In genomic region chr7:73541412-73542130, GRCm38 (mm10) we compare ENCODE assay signal across 8 mouse cellular contexts. TPM values are rescaled to one million over a fixed set of nuclear protein-coding genes. Genes with fewer than 3 reads are reported as not detected.
DNase-seq lines count a peak whose midpoint lies in the region; ATAC-seq and TF ChIP-seq lines count a peak whose summit lies in the region.

Gene Chd2, minus strand, starts transcription at chr7:73541830.

- peak within 1 kb of the TSS; percentile 66 for H3K4me2 ChIP-seq in heart, embryonic 13.5 days
- peak within 1 kb of the TSS; percentile 50 for H3K4me2 ChIP-seq in kidney, postnatal 0 days (ENCODE audit: low read length)
- peak within 1 kb of the TSS; percentile 63 for H3K4me2 ChIP-seq in liver, embryonic 16.5 days (ENCODE audit: low read depth, low read length)
- peak within 1 kb of the TSS; percentile 60 for H3K4me2 ChIP-seq in neural tube, embryonic 12.5 days (replicated peaks)

- peak within 1 kb of the TSS; percentile 97 for H3K9ac ChIP-seq in heart, embryonic 13.5 days
- peak within 1 kb of the TSS; percentile 89 for H3K9ac ChIP-seq in kidney, postnatal 0 days (ENCODE audit: low read depth, low read length)
- peak within 1 kb of the TSS; percentile 96 for H3K9ac ChIP-seq in liver, embryonic 16.5 days (ENCODE audit: low read depth, low read length)
- H3K9ac ChIP-seq in neural tube, embryonic 12.5 days, result peak within 1 kb of the TSS; percentile 89

- 0% methylated on average over 15 of the region's 15 CpGs for WGBS in heart, embryonic 13.5 days
- under 1% methylated on average over 15 of the region's 15 CpGs for WGBS in kidney, postnatal 0 days
- WGBS in liver, embryonic 16.5 days (ENCODE audit: insufficient replicate concordance), result under 1% methylated on average over 15 of the region's 15 CpGs
- WGBS in neural tube, embryonic 12.5 days, result under 1% methylated on average over 15 of the region's 15 CpGs
- WGBS in thymus, adult 2 months, result 0% methylated on average over 15 of the region's 15 CpGs

- H3K4me1 ChIP-seq in heart, embryonic 13.5 days, result peaks cover 24% of the 10 kb centered on the region
- H3K4me1 ChIP-seq in kidney, postnatal 0 days (replicated peaks; ENCODE audit: insufficient read depth, low read length), result peaks cover 8% of the 10 kb centered on the region; the same call in 1 of the 2 replicates
- H3K4me1 ChIP-seq in liver, embryonic 16.5 days (ENCODE audit: control insufficient read depth, low read depth, low read length), result peaks cover 13% of the 10 kb centered on the region
- peaks cover 6% of the 10 kb centered on the region for H3K4me1 ChIP-seq in neural tube, embryonic 12.5 days
- H3K4me1 ChIP-seq in thymus, adult 2 months (replicated peaks; ENCODE audit: control insufficient read depth, insufficient read depth, low read length), result peaks cover 3% of the 10 kb centered on the region

- H3K27me3 ChIP-seq in heart, embryonic 13.5 days (replicated peaks), result no peaks in the 10 kb centered on the region
- no peaks in the 10 kb centered on the region for H3K27me3 ChIP-seq in kidney, postnatal 0 days (ENCODE audit: insufficient read depth, low read length)
- H3K27me3 ChIP-seq in liver, embryonic 16.5 days (ENCODE audit: control insufficient read depth, insufficient read depth, low read depth, low read length), result no peaks in the 10 kb centered on the region
- no peaks in the 10 kb centered on the region for H3K27me3 ChIP-seq in neural tube, embryonic 12.5 days (replicated peaks)
- no peaks in the 10 kb centered on the region for H3K27me3 ChIP-seq in thymus, adult 2 months (ENCODE audit: control insufficient read depth, insufficient read depth, low read length)

- peak within 1 kb of the TSS; percentile 76 for H3K4me3 ChIP-seq in heart, embryonic 13.5 days
- peak within 1 kb of the TSS; percentile 61 for H3K4me3 ChIP-seq in kidney, postnatal 0 days (replicated peaks; ENCODE audit: low read depth, low read length)
- H3K4me3 ChIP-seq in liver, embryonic 16.5 days (ENCODE audit: low read depth, low read length), result peak within 1 kb of the TSS; percentile 81
- peak within 1 kb of the TSS; percentile 72 for H3K4me3 ChIP-seq in neural tube, embryonic 12.5 days
- peak within 1 kb of the TSS; percentile 92 for H3K4me3 ChIP-seq in thymus, adult 2 months (ENCODE audit: control insufficient read depth, insufficient read depth, low read length)

- ATAC-seq in erythroid progenitor cell, adult 5-6 weeks (replicated peaks; ENCODE audit: low FRiP score, poor library complexity, severe bottlenecking), result peak; percentile 53
- ATAC-seq in heart, embryonic 13.5 days (ENCODE audit: extremely low read depth, insufficient number of reproducible peaks, low FRiP score, low TSS enrichment), result no peak
- ATAC-seq in kidney, postnatal 0 days (replicated peaks; ENCODE audit: low FRiP score, low read depth), result peak; percentile 60
- peak; percentile 46 for ATAC-seq in liver, embryonic 16.5 days (ENCODE audit: low read depth)
- ATAC-seq in neural tube, embryonic 12.5 days (ENCODE audit: low FRiP score, low read depth), result peak; percentile 38; the same call in 1 of the 2 replicates

- H3K36me3 ChIP-seq in heart, embryonic 13.5 days, result peaks cover 19% of the 10 kb centered on the region
- H3K36me3 ChIP-seq in kidney, postnatal 0 days (ENCODE audit: insufficient read depth, low read length), result 0 out of 2 replicates have a peak, but pooled peaks cover 3% of the 10 kb centered on the region
- peaks cover 20% of the 10 kb centered on the region for H3K36me3 ChIP-seq in liver, embryonic 16.5 days (ENCODE audit: control insufficient read depth, insufficient read depth)
- H3K36me3 ChIP-seq in neural tube, embryonic 12.5 days, result peaks cover 8% of the 10 kb centered on the region
- H3K36me3 ChIP-seq in thymus, adult 2 months (ENCODE audit: control insufficient read depth, insufficient read depth, low read length), result peaks cover 35% of the 10 kb centered on the region

- H3K27ac ChIP-seq in heart, embryonic 13.5 days (replicated peaks), result peak within 1 kb of the TSS; percentile 100
- peak within 1 kb of the TSS; percentile 99 for H3K27ac ChIP-seq in kidney, postnatal 0 days
- H3K27ac ChIP-seq in liver, embryonic 16.5 days (ENCODE audit: low read length), result peak within 1 kb of the TSS; percentile 99
- peak within 1 kb of the TSS; percentile 98 for H3K27ac ChIP-seq in neural tube, embryonic 12.5 days
- peak within 1 kb of the TSS; percentile 98 for H3K27ac ChIP-seq in thymus, adult 2 months (ENCODE audit: control insufficient read depth, insufficient read depth, low read length)

- DNase-seq in ES-CJ7 (ENCODE audit: low read depth, low spot score), result peak; percentile 89
- DNase-seq in brain, adult 2 months (ENCODE audit: low read depth, low spot score), result peak; percentile 83
- DNase-seq in kidney, postnatal 0 days (ENCODE audit: low spot score), result peak; percentile 95
- peak; percentile 76 for DNase-seq in thymus, adult 2 months

- no peaks in the 10 kb centered on the region for H3K9me3 ChIP-seq in heart, embryonic 13.5 days
- H3K9me3 ChIP-seq in kidney, postnatal 0 days (replicated peaks; ENCODE audit: low read length), result no peaks in the 10 kb centered on the region
- no peaks in the 10 kb centered on the region for H3K9me3 ChIP-seq in liver, embryonic 16.5 days (replicated peaks; ENCODE audit: control insufficient read depth, low read length)
- H3K9me3 ChIP-seq in neural tube, embryonic 12.5 days, result no peaks in the 10 kb centered on the region

- TF ChIP-seq POLR2A in thymus, adult 2 months (IDR thresholded peaks at IDR 0.05; ENCODE audit: control insufficient read depth, extremely low read depth, insufficient read depth, low read length, poor library complexity), result peak; percentile 97

- no peak for TF ChIP-seq CTCF in kidney, postnatal 0 days (IDR thresholded peaks at IDR 0.05; ENCODE audit: low read depth)
- TF ChIP-seq CTCF in thymus, adult 2 months (IDR thresholded peaks at IDR 0.05; ENCODE audit: borderline replicate concordance, control insufficient read depth, extremely low read depth, insufficient read depth, low read length, poor library complexity), result no peak

RNA-seq across cellular contexts. Expression of gene Chd2, which starts in this region (rescaled TPM):
- 63.1 and 106 TPM in 2 replicates for total RNA-seq in erythroid progenitor cell, adult 5-6 weeks (2015; ENCODE audit: low replicate concordance)
- total RNA-seq in erythroid progenitor cell, adult 5-6 weeks (2017; ENCODE audit: low replicate concordance), result 179 and 206 TPM in 2 replicates
- polyA plus RNA-seq in heart, embryonic 13.5 days (2015; fragmentation: Nextera tagmentation; extraction: Ambion mirVana), result 31.3 and 34.1 TPM in 2 replicates
- polyA plus RNA-seq in kidney, postnatal 0 days (2015; fragmentation: Nextera tagmentation; extraction: Ambion mirVana), result 41.6 and 44.1 TPM in 2 replicates
- 24.7 and 26.1 TPM in 2 replicates for polyA plus RNA-seq in liver, embryonic 16.5 days (2015; fragmentation: Nextera tagmentation; extraction: Ambion mirVana)
- polyA plus RNA-seq in neural tube, embryonic 12.5 days (2016; fragmentation: Nextera tagmentation; extraction: Ambion mirVana), result 41.5 and 59.7 TPM in 2 replicates
- polyA plus RNA-seq in thymus, adult 2 months (2012; rRNA removed), result 84.9 and 88.1 TPM in 2 replicates
